Mouse (Mus musculus) kidney, adult 2 months (tissue): ENCODE results near the gene Six6.

Source experiments
- CTCF ChIP-seq: fragments of 200-500 bp; conservative IDR thresholded peaks from 2 replicates; pipeline ENCODE4 v1.5.1; 2011; ENCODE audit warnings: low read depth, mild to moderate bottlenecking, control low read depth, low read length, moderate library complexity, mixed read lengths; ENCODE audit not compliant: insufficient read depth, insufficient read length
- POLR2A ChIP-seq: fragments of 200-500 bp; IDR thresholded peaks from one replicate; pipeline ENCODE4 v1.6.1; 2011; ENCODE audit warnings: low read depth, low read length, control low read depth

- TF ChIP-seq CTCF = no peak
- no peak for TF ChIP-seq POLR2A
Measured at GRCm38 (mm10) chr12:72917159-72917993, 22.3 kb upstream of the Six6 start.
